Mouse (Mus musculus): ENCODE results near the gene Gzmc.

DNA sequence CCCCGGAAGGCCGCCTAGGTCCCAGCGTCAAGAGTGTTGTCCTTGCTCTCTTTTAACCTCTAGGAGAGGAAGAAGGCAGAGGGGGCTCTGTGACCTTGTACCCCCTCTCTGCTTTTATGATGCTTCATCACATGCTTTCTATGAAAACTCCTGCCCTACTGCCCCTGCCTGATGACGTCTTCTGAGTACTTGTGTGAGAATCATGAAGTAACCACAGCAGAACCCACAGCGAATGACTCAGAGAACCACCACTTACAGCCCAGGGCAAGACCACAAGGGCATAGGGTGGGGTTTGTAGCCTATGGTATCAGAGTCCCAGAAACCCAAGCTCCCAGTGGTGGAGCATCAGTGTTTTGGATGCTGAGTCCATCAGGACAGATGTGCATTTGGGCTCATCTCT is 27.7 kb upstream of the Gzmc start, which contains the start of gene Gzmb:
- TF ChIP-seq POLR2A (IDR thresholded peaks at IDR 0.05; ENCODE audit: extremely low read depth, insufficient read depth, low read length) (no peak), CTCF (IDR thresholded peaks at IDR 0.05; ENCODE audit: low read depth, low read length) (no peak)
